Mouse (Mus musculus): Measurements from ENCODE around the gene Cfh. TPM values are rescaled to one million over a fixed set of nuclear protein-coding genes. Genes with fewer than 3 reads are reported as not detected.
"Not testable (repeated sequence)": the region's sequence is repeated elsewhere in the genome, so short reads cannot be mapped to it uniquely, and the experiment has no call there.

The Cfh gene
- 1.8 and 2.6 TPM in 2 replicates for polyA plus RNA-seq (2014; fragmentation: Nextera tagmentation; extraction: Ambion mirVana)

GRCm38 (mm10) chr1:140183664-140184063, at the start of gene Cfh:
Cfh (minus strand) TSS chr1:140183764.
- not testable (repeated sequence) for H3K4me1 ChIP-seq (ENCODE audit: control insufficient read depth, insufficient read depth, low read length); DNase-seq (ENCODE audit: low spot score); H3K9me3 ChIP-seq (replicated peaks; ENCODE audit: control insufficient read depth, low read length); ATAC-seq (replicated peaks; ENCODE audit: insufficient number of reproducible peaks, low FRiP score, low TSS enrichment, low read depth); H3K27ac ChIP-seq (replicated peaks; ENCODE audit: low read depth, low read length); H3K9ac ChIP-seq (replicated peaks; ENCODE audit: low read length); H3K4me3 ChIP-seq (ENCODE audit: low read depth, low read length); H3K27me3 ChIP-seq (ENCODE audit: control insufficient read depth, insufficient read depth, low read length); H3K4me2 ChIP-seq (ENCODE audit: low read depth, low read length); H3K36me3 ChIP-seq (replicated peaks; ENCODE audit: control insufficient read depth, insufficient read depth, low read depth, low read length)

- H3K4me3 ChIP-seq (ENCODE audit: low read depth, low read length) = no peak overlapping the region
Observed at GRCm38 (mm10) chr1:140226673-140227072, 43.1 kb upstream of the Cfh start.

GRCm38 (mm10) chr1:140225221-140225620, 41.7 kb upstream of the Cfh start:
- H3K9ac ChIP-seq (replicated peaks; ENCODE audit: low read length) = no peak overlapping the region
- no peak overlapping the region for H3K27ac ChIP-seq (replicated peaks; ENCODE audit: low read depth, low read length)
- no peak overlapping the region for H3K4me2 ChIP-seq (ENCODE audit: low read depth, low read length)
- no peaks in the 10 kb centered on the region for H3K27me3 ChIP-seq (ENCODE audit: control insufficient read depth, insufficient read depth, low read length)
- ATAC-seq (replicated peaks; ENCODE audit: insufficient number of reproducible peaks, low FRiP score, low TSS enrichment, low read depth) (no peak), DNase-seq (ENCODE audit: low spot score) (no peak)
- no peaks in the 10 kb centered on the region for H3K4me1 ChIP-seq (ENCODE audit: control insufficient read depth, insufficient read depth, low read length)
- no peak overlapping the region for H3K4me3 ChIP-seq (ENCODE audit: low read depth, low read length)
- no CpG with 5 or more reads among the region's 3 CpGs for WGBS
- H3K9me3 ChIP-seq (replicated peaks; ENCODE audit: control insufficient read depth, low read length) = no peaks in the 10 kb centered on the region
- no peaks in the 10 kb centered on the region for H3K36me3 ChIP-seq (replicated peaks; ENCODE audit: control insufficient read depth, insufficient read depth, low read depth, low read length)

More at GRCm38 (mm10) chr1:140226673-140227072, 43.1 kb upstream of the Cfh start:
- Histone ChIP-seq H3K4me2 (ENCODE audit: low read depth, low read length) (no peak overlapping the region), H3K27ac (replicated peaks; ENCODE audit: low read depth, low read length) (no peak overlapping the region), H3K9ac (replicated peaks; ENCODE audit: low read length) (no peak overlapping the region), H3K4me1 (ENCODE audit: control insufficient read depth, insufficient read depth, low read length) (no peaks in the 10 kb centered on the region), H3K36me3 (replicated peaks; ENCODE audit: control insufficient read depth, insufficient read depth, low read depth, low read length) (no peaks in the 10 kb centered on the region), H3K9me3 (replicated peaks; ENCODE audit: control insufficient read depth, low read length) (no peaks in the 10 kb centered on the region), H3K27me3 (ENCODE audit: control insufficient read depth, insufficient read depth, low read length) (no peaks in the 10 kb centered on the region)
- no peak for ATAC-seq (replicated peaks; ENCODE audit: insufficient number of reproducible peaks, low FRiP score, low TSS enrichment, low read depth)
- 79% methylated on average over 8 of the region's 8 CpGs for WGBS
- no peak for DNase-seq (ENCODE audit: low spot score)

GRCm38 (mm10) chr1:140205329-140205728, 21.8 kb upstream of the Cfh start:
- DNase-seq (ENCODE audit: low spot score) (no peak), ATAC-seq (replicated peaks; ENCODE audit: insufficient number of reproducible peaks, low FRiP score, low TSS enrichment, low read depth) (no peak)
- WGBS = 82% methylated on average over 2 of the region's 2 CpGs

GRCm38 (mm10) chr1:140188500-140188899, 4.9 kb upstream of the Cfh start:
- not testable (repeated sequence) for H3K27ac ChIP-seq (replicated peaks; ENCODE audit: low read depth, low read length); H3K9me3 ChIP-seq (replicated peaks; ENCODE audit: control insufficient read depth, low read length); H3K4me3 ChIP-seq (ENCODE audit: low read depth, low read length); H3K4me1 ChIP-seq (ENCODE audit: control insufficient read depth, insufficient read depth, low read length); H3K9ac ChIP-seq (replicated peaks; ENCODE audit: low read length); H3K4me2 ChIP-seq (ENCODE audit: low read depth, low read length); ATAC-seq (replicated peaks; ENCODE audit: insufficient number of reproducible peaks, low FRiP score, low TSS enrichment, low read depth); H3K27me3 ChIP-seq (ENCODE audit: control insufficient read depth, insufficient read depth, low read length); H3K36me3 ChIP-seq (replicated peaks; ENCODE audit: control insufficient read depth, insufficient read depth, low read depth, low read length); DNase-seq (ENCODE audit: low spot score)
- WGBS = 66% methylated on average over 2 of the region's 2 CpGs

More at GRCm38 (mm10) chr1:140205329-140205728, 21.8 kb upstream of the Cfh start:
- Histone ChIP-seq H3K27ac (replicated peaks; ENCODE audit: low read depth, low read length) (no peak overlapping the region), H3K36me3 (replicated peaks; ENCODE audit: control insufficient read depth, insufficient read depth, low read depth, low read length) (no peaks in the 10 kb centered on the region), H3K4me2 (ENCODE audit: low read depth, low read length) (no peak overlapping the region), H3K9me3 (replicated peaks; ENCODE audit: control insufficient read depth, low read length) (no peaks in the 10 kb centered on the region), H3K4me1 (ENCODE audit: control insufficient read depth, insufficient read depth, low read length) (no peaks in the 10 kb centered on the region), H3K9ac (replicated peaks; ENCODE audit: low read length) (no peak overlapping the region), H3K4me3 (ENCODE audit: low read depth, low read length) (no peak overlapping the region), H3K27me3 (ENCODE audit: control insufficient read depth, insufficient read depth, low read length) (no peaks in the 10 kb centered on the region)

- H3K4me1 ChIP-seq (ENCODE audit: control insufficient read depth, insufficient read depth, low read length) = no peaks in the 10 kb centered on the region
- H3K9me3 ChIP-seq (replicated peaks; ENCODE audit: control insufficient read depth, low read length) = no peaks in the 10 kb centered on the region
- H3K9ac ChIP-seq (replicated peaks; ENCODE audit: low read length) = no peak overlapping the region
- H3K36me3 ChIP-seq (replicated peaks; ENCODE audit: control insufficient read depth, insufficient read depth, low read depth, low read length) = no peaks in the 10 kb centered on the region
- DNase-seq (ENCODE audit: low spot score) (no peak), ATAC-seq (replicated peaks; ENCODE audit: insufficient number of reproducible peaks, low FRiP score, low TSS enrichment, low read depth) (no peak)
- 68% methylated on average over 2 of the region's 2 CpGs for WGBS
- no peak overlapping the region for H3K4me2 ChIP-seq (ENCODE audit: low read depth, low read length)
- no peaks in the 10 kb centered on the region for H3K27me3 ChIP-seq (ENCODE audit: control insufficient read depth, insufficient read depth, low read length)
- H3K4me3 ChIP-seq (ENCODE audit: low read depth, low read length) = no peak overlapping the region
- H3K27ac ChIP-seq (replicated peaks; ENCODE audit: low read depth, low read length) = no peak overlapping the region
Observed at GRCm38 (mm10) chr1:140183208-140183607, 356 bp downstream of the Cfh start.

GRCm38 (mm10) chr1:140180125-140180524, 3.4 kb downstream of the Cfh start:
- ATAC-seq (replicated peaks; ENCODE audit: insufficient number of reproducible peaks, low FRiP score, low TSS enrichment, low read depth) (no peak), DNase-seq (ENCODE audit: low spot score) (no peak)
- WGBS = 73% methylated on average over 1 of the region's 1 CpGs
- H3K27ac ChIP-seq (replicated peaks; ENCODE audit: low read depth, low read length) = no peak overlapping the region
- H3K4me1 ChIP-seq (ENCODE audit: control insufficient read depth, insufficient read depth, low read length) = no peaks in the 10 kb centered on the region
- no peaks in the 10 kb centered on the region for H3K27me3 ChIP-seq (ENCODE audit: control insufficient read depth, insufficient read depth, low read length)
- no peak overlapping the region for H3K9ac ChIP-seq (replicated peaks; ENCODE audit: low read length)
- no peaks in the 10 kb centered on the region for H3K36me3 ChIP-seq (replicated peaks; ENCODE audit: control insufficient read depth, insufficient read depth, low read depth, low read length)
- H3K9me3 ChIP-seq (replicated peaks; ENCODE audit: control insufficient read depth, low read length) = no peaks in the 10 kb centered on the region
- no peak overlapping the region for H3K4me3 ChIP-seq (ENCODE audit: low read depth, low read length)
- no peak overlapping the region for H3K4me2 ChIP-seq (ENCODE audit: low read depth, low read length)

- H3K4me2 ChIP-seq (ENCODE audit: low read depth, low read length) = no peak overlapping the region
- DNase-seq (ENCODE audit: low spot score) (no peak), ATAC-seq (replicated peaks; ENCODE audit: insufficient number of reproducible peaks, low FRiP score, low TSS enrichment, low read depth) (no peak)
- H3K27ac ChIP-seq (replicated peaks; ENCODE audit: low read depth, low read length) = no peak overlapping the region
- 74% methylated on average over 2 of the region's 2 CpGs for WGBS
- no peaks in the 10 kb centered on the region for H3K36me3 ChIP-seq (replicated peaks; ENCODE audit: control insufficient read depth, insufficient read depth, low read depth, low read length)
- H3K9ac ChIP-seq (replicated peaks; ENCODE audit: low read length) = no peak overlapping the region
- H3K27me3 ChIP-seq (ENCODE audit: control insufficient read depth, insufficient read depth, low read length) = no peaks in the 10 kb centered on the region
- no peaks in the 10 kb centered on the region for H3K4me1 ChIP-seq (ENCODE audit: control insufficient read depth, insufficient read depth, low read length)
- H3K4me3 ChIP-seq (ENCODE audit: low read depth, low read length) = no peak overlapping the region
- H3K9me3 ChIP-seq (replicated peaks; ENCODE audit: control insufficient read depth, low read length) = no peaks in the 10 kb centered on the region
Observed at GRCm38 (mm10) chr1:140175442-140175841, 8.1 kb downstream of the Cfh start.
